In the genomic region with DNA sequence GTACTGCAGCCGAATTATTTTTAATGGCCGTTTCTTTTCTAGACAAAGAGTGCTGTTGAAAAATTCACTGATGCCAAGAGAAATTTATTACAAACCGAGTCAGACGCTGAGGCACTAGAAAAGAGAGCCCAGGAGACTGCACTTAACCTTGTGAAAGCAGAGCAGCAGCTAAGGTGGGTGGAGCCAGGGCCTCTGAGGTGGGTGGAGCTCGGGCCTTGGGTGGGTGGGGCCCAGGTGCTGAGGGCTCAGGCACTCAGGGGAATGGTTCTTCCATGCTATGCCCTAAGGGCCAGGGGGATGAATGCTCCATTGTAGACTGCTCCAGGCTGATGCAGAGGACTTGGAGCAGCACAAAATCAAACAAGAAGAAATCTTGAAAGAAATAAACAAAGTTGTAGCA, we compare ENCODE assay signal across 10 mouse cellular contexts. TPM values are rescaled to one million over a fixed set of nuclear protein-coding genes. Genes with fewer than 3 reads are reported as not detected.
DNase-seq lines count a peak whose midpoint lies in the region; ATAC-seq lines count a peak whose summit lies in the region.
"Had no signal": no experiment of that assay in that cellular context is flagged by ENCODE, and none has a peak within 500 bp of the region (broad histone marks: within the 10 kb centered on the region; RNA-seq: fewer than 3 reads in every experiment).

No protein-coding gene starts in this region.

- DNase-seq in kidney, postnatal 10 days: peak; percentile 37
- peak; percentile 69 for DNase-seq in R1 (ENCODE audit: low read depth, low spot score)
- peak; percentile 62 for DNase-seq in lung, postnatal 10 days
- DNase-seq in spleen, adult 18-20 months: no peak
- no peak for DNase-seq in right cerebral cortex, postnatal 14 days
- DNase-seq: cerebellum, postnatal 10 days had no signal

- H3K27me3 ChIP-seq in kidney, embryonic 16.5 days (ENCODE audit: insufficient read depth, low read length): no peaks in the 10 kb centered on the region
- H3K27me3 ChIP-seq: hindbrain, embryonic 12.5 days had no signal

- no peak overlapping the region for H3K4me2 ChIP-seq in kidney, embryonic 16.5 days (replicated peaks; ENCODE audit: low read depth, low read length)
- H3K4me2 ChIP-seq: hindbrain, embryonic 12.5 days had no signal

- 35% methylated on average over 5 of the region's 5 CpGs for WGBS in kidney, embryonic 16.5 days

- no peaks in the 10 kb centered on the region for H3K9me3 ChIP-seq in kidney, embryonic 16.5 days (ENCODE audit: low read length)
- H3K9me3 ChIP-seq: hindbrain, embryonic 12.5 days had no signal

- H3K9ac ChIP-seq in kidney, embryonic 16.5 days (replicated peaks; ENCODE audit: low read length): no peak overlapping the region
- H3K9ac ChIP-seq: hindbrain, embryonic 12.5 days had no signal

- no peak for ATAC-seq in kidney, embryonic 16.5 days (ENCODE audit: low FRiP score, low TSS enrichment)
- peak; percentile 79 for ATAC-seq in erythroblast, adult 5-6 weeks (replicated peaks; ENCODE audit: low FRiP score, poor library complexity, severe bottlenecking)
- ATAC-seq in activated CD4-positive, CD25-positive, alpha-beta regulatory T cell, adult 4 months: no peak

- H3K4me1 ChIP-seq in kidney, embryonic 16.5 days (ENCODE audit: insufficient read depth, low read length): no peaks in the 10 kb centered on the region
- H3K4me1 ChIP-seq: hindbrain, embryonic 12.5 days had no signal

- peaks cover 62% of the 10 kb centered on the region for H3K36me3 ChIP-seq in kidney, embryonic 16.5 days (ENCODE audit: insufficient read depth, low read length)

- no peak overlapping the region for H3K27ac ChIP-seq in kidney, embryonic 16.5 days (ENCODE audit: low read length)
- H3K27ac ChIP-seq: hindbrain, embryonic 12.5 days had no signal

- H3K4me3 ChIP-seq in kidney, embryonic 16.5 days (ENCODE audit: low read length): no peak overlapping the region
- H3K4me3 ChIP-seq: hindbrain, embryonic 12.5 days had no signal

RNA-seq across cellular contexts. Expression of a gene that starts 40.7 kb away (rescaled TPM):
- 309 and 365 TPM in 2 replicates for polyA plus RNA-seq in kidney, embryonic 16.5 days (2015; fragmentation: Nextera tagmentation; extraction: Ambion mirVana)
- total RNA-seq in erythroblast, adult 5-6 weeks (2015; ENCODE audit: low replicate concordance): 58.4 and 62.1 TPM in 2 replicates
- total RNA-seq in erythroblast, adult 5-6 weeks (2017; ENCODE audit: low replicate concordance): 61.2 and 131 TPM in 2 replicates
- polyA plus RNA-seq in activated CD4-positive, CD25-positive, alpha-beta regulatory T cell, adult 4 months (2017; shearing (Covaris generic)): 100 to 1,000 TPM in 1 of 2 experiments, 10 to 100 TPM in 1; 90.7 to 129 TPM

RNA-seq across cellular contexts. Expression of a gene that starts 50.9 kb away (rescaled TPM):
- 21.2 and 25.2 TPM in 2 replicates for polyA plus RNA-seq in kidney, embryonic 16.5 days (2015; fragmentation: Nextera tagmentation; extraction: Ambion mirVana)
- total RNA-seq in erythroblast, adult 5-6 weeks (2015; ENCODE audit: low replicate concordance): 34.4 and 44.5 TPM in 2 replicates
- 42.4 and 60.4 TPM in 2 replicates for total RNA-seq in erythroblast, adult 5-6 weeks (2017; ENCODE audit: low replicate concordance)
- 100 to 1,000 TPM; 139 to 153 TPM for polyA plus RNA-seq in activated CD4-positive, CD25-positive, alpha-beta regulatory T cell, adult 4 months (2017; shearing (Covaris generic))

RNA-seq across cellular contexts. Expression of a gene that starts 58.9 kb away (rescaled TPM):
- 0.46 and 0.50 TPM in 2 replicates for polyA plus RNA-seq in kidney, embryonic 16.5 days (2015; fragmentation: Nextera tagmentation; extraction: Ambion mirVana)
- total RNA-seq in erythroblast, adult 5-6 weeks (2015; ENCODE audit: low replicate concordance): not detected in 2 replicates
- 1.4 and 1.7 TPM in 2 replicates for total RNA-seq in erythroblast, adult 5-6 weeks (2017; ENCODE audit: low replicate concordance)
- under 1 TPM in 1 of 2 experiments, not detected in 1; 0.78 TPM for polyA plus RNA-seq in activated CD4-positive, CD25-positive, alpha-beta regulatory T cell, adult 4 months (2017; shearing (Covaris generic))

Comparison
In these comparisons a context has a peak if more than half of its experiments do, and no peak if none do; other contexts are left out.
1. DNase-seq: peak in kidney, postnatal 10 days (single experiment), R1 (single experiment) and lung, postnatal 10 days (single experiment); none in spleen, adult 18-20 months (0 of 2) and right cerebral cortex, postnatal 14 days (single experiment).